Mouse (Mus musculus): ENCODE data around the gene Hnrnpll. TPM values are rescaled to one million over a fixed set of nuclear protein-coding genes. Genes with fewer than 3 reads are reported as not detected.
"Not testable (repeated sequence)": the region's sequence is repeated elsewhere in the genome, so short reads cannot be mapped to it uniquely, and the experiment has no call there.

The Hnrnpll gene
- total and polyA plus RNA-seq, 2 experiments, result 7.7 to 26.1 TPM

GRCm38 (mm10) chr17:80017389-80017788 lies 44.7 kb downstream of the Hnrnpll start:
- H3K79me2 ChIP-seq (ENCODE audit: control insufficient read depth, insufficient read depth, low read length), result no peaks in the 10 kb centered on the region
- peak; percentile 56 for DNase-seq (ENCODE audit: extremely low read depth, low read depth, low spot score)
- H3K9ac ChIP-seq (ENCODE audit: low read depth, low read length), result no peak overlapping the region
- WGBS, result 44% methylated on average over 12 of the region's 12 CpGs
- no peaks in the 10 kb centered on the region for H3K36me3 ChIP-seq (ENCODE audit: control insufficient read depth, insufficient read depth, low read length)
- H3K27me3 ChIP-seq (ENCODE audit: control insufficient read depth, insufficient read depth, low read length), result no peaks in the 10 kb centered on the region
- H3K27ac ChIP-seq (replicated peaks; ENCODE audit: insufficient read depth, low read depth, low read length), result no peak overlapping the region
- no peak overlapping the region for H3K4me3 ChIP-seq (ENCODE audit: insufficient read depth, low read depth, low read length)
- TF ChIP-seq POLR2A (IDR thresholded peaks at IDR 0.05; ENCODE audit: extremely low read depth, insufficient read depth, low read length) (no peak), CTCF (IDR thresholded peaks at IDR 0.05; ENCODE audit: low read depth, low read length) (peak; percentile 60)
- H3K4me1 ChIP-seq (ENCODE audit: control insufficient read depth, insufficient read depth, low read length), result peaks cover 2% of the 10 kb centered on the region; the same call in 1 of the 2 replicates

DNA sequence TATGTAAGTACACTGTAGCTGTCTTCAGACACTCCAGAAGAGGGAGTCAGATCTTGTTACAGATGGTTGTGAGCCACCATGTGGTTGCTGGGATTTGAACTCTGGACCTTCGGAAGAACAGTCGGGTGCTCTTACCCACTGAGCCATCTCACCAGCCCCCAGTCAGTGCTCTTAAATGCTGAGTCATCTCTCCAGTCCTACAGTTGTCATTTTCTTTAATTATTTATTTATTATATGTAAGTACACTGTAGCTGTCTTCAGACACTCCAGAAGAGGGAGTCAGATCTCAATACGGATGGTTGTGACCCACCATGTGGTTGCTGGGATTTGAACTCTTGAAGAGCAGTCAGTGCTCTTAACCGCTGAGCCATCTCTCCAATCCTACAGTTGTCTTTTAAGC lies 45.7 kb downstream of the Hnrnpll start:
- not testable (repeated sequence) for H3K4me1 ChIP-seq (ENCODE audit: control insufficient read depth, insufficient read depth, low read length); H3K36me3 ChIP-seq (ENCODE audit: control insufficient read depth, insufficient read depth, low read length); H3K27me3 ChIP-seq (ENCODE audit: control insufficient read depth, insufficient read depth, low read length); H3K79me2 ChIP-seq (ENCODE audit: control insufficient read depth, insufficient read depth, low read length); H3K27ac ChIP-seq (replicated peaks; ENCODE audit: insufficient read depth, low read depth, low read length); DNase-seq (ENCODE audit: extremely low read depth, low read depth, low spot score); H3K9ac ChIP-seq (ENCODE audit: low read depth, low read length); H3K4me3 ChIP-seq (ENCODE audit: insufficient read depth, low read depth, low read length)
- WGBS, result 90% methylated on average over 4 of the region's 4 CpGs

- no peak overlapping the region for H3K4me3 ChIP-seq (ENCODE audit: insufficient read depth, low read depth, low read length)
- TF ChIP-seq CTCF (IDR thresholded peaks at IDR 0.05; ENCODE audit: low read depth, low read length) (no peak), POLR2A (IDR thresholded peaks at IDR 0.05; ENCODE audit: extremely low read depth, insufficient read depth, low read length) (no peak)
- 77% methylated on average over 8 of the region's 8 CpGs for WGBS
Measured at GRCm38 (mm10) chr17:80014361-80014809, 47.7 kb downstream of the Hnrnpll start.

DNA sequence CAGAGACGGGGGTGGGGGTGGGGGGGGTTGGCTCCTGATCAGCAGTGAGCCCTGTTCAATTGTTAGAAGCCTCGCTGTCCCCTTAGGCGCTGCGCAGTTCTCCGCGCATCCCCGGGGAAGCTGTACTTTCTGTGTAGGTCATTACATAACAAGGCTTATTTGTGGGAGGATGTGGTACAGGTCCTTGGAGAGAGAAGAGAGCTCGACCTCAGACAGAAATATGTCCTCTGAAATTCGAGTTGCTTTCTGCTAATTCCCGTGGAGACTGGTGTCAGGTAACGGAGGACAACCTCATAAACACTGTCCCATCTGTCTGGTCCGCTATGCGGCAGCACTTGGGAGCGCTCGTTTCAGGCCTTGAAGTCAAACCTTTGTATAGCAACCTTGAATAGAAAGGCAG lies 52.2 kb downstream of the Hnrnpll start:
- no peak for DNase-seq (ENCODE audit: extremely low read depth, low read depth, low spot score)
- Histone ChIP-seq H3K27ac (replicated peaks; ENCODE audit: insufficient read depth, low read depth, low read length) (no peak overlapping the region), H3K36me3 (ENCODE audit: control insufficient read depth, insufficient read depth, low read length) (no peaks in the 10 kb centered on the region), H3K4me3 (ENCODE audit: insufficient read depth, low read depth, low read length) (no peak overlapping the region), H3K4me1 (ENCODE audit: control insufficient read depth, insufficient read depth, low read length) (peaks cover 13% of the 10 kb centered on the region), H3K27me3 (ENCODE audit: control insufficient read depth, insufficient read depth, low read length) (no peaks in the 10 kb centered on the region), H3K9ac (ENCODE audit: low read depth, low read length) (no peak overlapping the region), H3K79me2 (ENCODE audit: control insufficient read depth, insufficient read depth, low read length) (no peaks in the 10 kb centered on the region)
- 85% methylated on average over 15 of the region's 15 CpGs for WGBS
- no peak for TF ChIP-seq CTCF (IDR thresholded peaks at IDR 0.05; ENCODE audit: low read depth, low read length)
- no peak for TF ChIP-seq POLR2A (IDR thresholded peaks at IDR 0.05; ENCODE audit: extremely low read depth, insufficient read depth, low read length)

More at GRCm38 (mm10) chr17:80014361-80014809, 47.7 kb downstream of the Hnrnpll start:
- Histone ChIP-seq H3K4me1 (ENCODE audit: control insufficient read depth, insufficient read depth, low read length) (no peaks in the 10 kb centered on the region), H3K9ac (ENCODE audit: low read depth, low read length) (no peak overlapping the region), H3K36me3 (ENCODE audit: control insufficient read depth, insufficient read depth, low read length) (no peaks in the 10 kb centered on the region), H3K27me3 (ENCODE audit: control insufficient read depth, insufficient read depth, low read length) (no peaks in the 10 kb centered on the region), H3K27ac (replicated peaks; ENCODE audit: insufficient read depth, low read depth, low read length) (no peak overlapping the region), H3K79me2 (ENCODE audit: control insufficient read depth, insufficient read depth, low read length) (no peaks in the 10 kb centered on the region)
- DNase-seq (ENCODE audit: extremely low read depth, low read depth, low spot score), result no peak

GRCm38 (mm10) chr17:80008847-80009246 lies 53.3 kb downstream of the Hnrnpll start:
- Histone ChIP-seq H3K36me3 (ENCODE audit: control insufficient read depth, insufficient read depth, low read length) (no peaks in the 10 kb centered on the region), H3K79me2 (ENCODE audit: control insufficient read depth, insufficient read depth, low read length) (no peaks in the 10 kb centered on the region), H3K27ac (replicated peaks; ENCODE audit: insufficient read depth, low read depth, low read length) (peak overlapping the region; percentile 38; the same call in 1 of the 2 replicates), H3K27me3 (ENCODE audit: control insufficient read depth, insufficient read depth, low read length) (no peaks in the 10 kb centered on the region), H3K4me3 (ENCODE audit: insufficient read depth, low read depth, low read length) (no peak overlapping the region), H3K9ac (ENCODE audit: low read depth, low read length) (no peak overlapping the region), H3K4me1 (ENCODE audit: control insufficient read depth, insufficient read depth, low read length) (peaks cover 13% of the 10 kb centered on the region)
- peak; percentile 42 for DNase-seq (ENCODE audit: extremely low read depth, low read depth, low spot score)
- TF ChIP-seq POLR2A (IDR thresholded peaks at IDR 0.05; ENCODE audit: extremely low read depth, insufficient read depth, low read length), result no peak
- TF ChIP-seq CTCF (IDR thresholded peaks at IDR 0.05; ENCODE audit: low read depth, low read length), result no peak
- WGBS, result 23% methylated on average over 5 of the region's 5 CpGs

GRCm38 (mm10) chr17:80004345-80005239 lies 57.5 kb downstream of the Hnrnpll start:
- WGBS, result 13% methylated on average over 17 of the region's 17 CpGs
- TF ChIP-seq POLR2A (IDR thresholded peaks at IDR 0.05; ENCODE audit: extremely low read depth, insufficient read depth, low read length) (no peak), CTCF (IDR thresholded peaks at IDR 0.05; ENCODE audit: low read depth, low read length) (peak; percentile 77)
- Histone ChIP-seq H3K4me3 (ENCODE audit: insufficient read depth, low read depth, low read length) (peak overlapping the region; percentile 21; the same call in 1 of the 2 replicates), H3K9ac (ENCODE audit: low read depth, low read length) (peak overlapping the region; percentile 67), H3K27me3 (ENCODE audit: control insufficient read depth, insufficient read depth, low read length) (no peaks in the 10 kb centered on the region), H3K4me1 (ENCODE audit: control insufficient read depth, insufficient read depth, low read length) (peaks cover 21% of the 10 kb centered on the region), H3K79me2 (ENCODE audit: control insufficient read depth, insufficient read depth, low read length) (no peaks in the 10 kb centered on the region), H3K27ac (replicated peaks; ENCODE audit: insufficient read depth, low read depth, low read length) (peak overlapping the region; percentile 93), H3K36me3 (ENCODE audit: control insufficient read depth, insufficient read depth, low read length) (no peaks in the 10 kb centered on the region)
- peak; percentile 91 for DNase-seq (ENCODE audit: extremely low read depth, low read depth, low spot score)

Data from liver, adult 2 months (tissue).